Mouse (Mus musculus) liver, embryonic 13.5 days (tissue): ENCODE measurements around the gene Fmnl2. TPM values are rescaled to one million over a fixed set of nuclear protein-coding genes. Genes with fewer than 3 reads are reported as not detected.

ENCODE experiments used
- ATAC-seq: fragments of 200-750 bp; cut with Nextera tagmentation; 2 replicates; pipeline ENCODE4 v1.8.0; 2017; ENCODE audit warnings: low read depth, mild to moderate bottlenecking, moderate number of reproducible peaks, moderate library complexity
- DNase-seq: peaks from one replicate; pipeline ENCODE4 v3.0.0; 2022
- H3K27ac ChIP-seq: fragments of 300-500 bp; sonication (generic); 2 replicates; pipeline ENCODE4 v1.5.1; 2015; ENCODE audit warnings: moderate library complexity, mild to moderate bottlenecking, inconsistent platforms
- H3K27me3 ChIP-seq: fragments of 300-500 bp; sonication (generic); 2 replicates; pipeline ENCODE4 v1.6.1; 2015; ENCODE audit warnings: mild to moderate bottlenecking, inconsistent platforms
- H3K36me3 ChIP-seq: fragments of 300-500 bp; sonication (generic); 2 replicates; pipeline ENCODE4 v1.6.1; 2015; ENCODE audit warnings: mild to moderate bottlenecking, inconsistent platforms
- H3K4me1 ChIP-seq: fragments of 300-500 bp; sonication (generic); replicated peaks from 2 replicates; pipeline ENCODE4 v1.6.1; 2015; ENCODE audit warnings: inconsistent platforms
- H3K4me2 ChIP-seq: fragments of 300-500 bp; sonication (generic); 2 replicates; pipeline ENCODE4 v1.6.1; 2015; ENCODE audit warnings: inconsistent platforms, mild to moderate bottlenecking, moderate library complexity
- H3K4me3 ChIP-seq: fragments of 300-500 bp; sonication (generic); replicated peaks from 2 replicates; pipeline ENCODE4 v1.5.1; 2015; ENCODE audit warnings: mild to moderate bottlenecking, inconsistent platforms
- H3K9ac ChIP-seq: fragments of 300-500 bp; sonication (generic); 2 replicates; pipeline ENCODE4 v1.6.1; 2015; ENCODE audit warnings: mild to moderate bottlenecking, inconsistent platforms
- H3K9me3 ChIP-seq: fragments of 300-500 bp; sonication (generic); replicated peaks from 2 replicates; pipeline ENCODE4 v1.6.1; 2016; ENCODE audit warnings: inconsistent platforms
- WGBS: fragments of 180-500 bp; shearing (Covaris S2); methylation state at CpG from one replicate; pipeline ENCODE4 v1.1.7; 2015; ENCODE audit not compliant: insufficient replicate concordance; 5-methylcytosine and 5-hydroxymethylcytosine counted together
- polyA plus RNA-seq: library from polyadenylated mRNA; unstranded; fragments of >200 nt; fragmentation: Nextera tagmentation; extraction: Ambion mirVana; gene quantifications from 2 replicates; pipeline ENCODE4 v1.2.1, GENCODE M21; 2015

Gene Fmnl2
- polyA plus RNA-seq, 1 experiment from 2014 or later, result 0.46 TPM

DNA sequence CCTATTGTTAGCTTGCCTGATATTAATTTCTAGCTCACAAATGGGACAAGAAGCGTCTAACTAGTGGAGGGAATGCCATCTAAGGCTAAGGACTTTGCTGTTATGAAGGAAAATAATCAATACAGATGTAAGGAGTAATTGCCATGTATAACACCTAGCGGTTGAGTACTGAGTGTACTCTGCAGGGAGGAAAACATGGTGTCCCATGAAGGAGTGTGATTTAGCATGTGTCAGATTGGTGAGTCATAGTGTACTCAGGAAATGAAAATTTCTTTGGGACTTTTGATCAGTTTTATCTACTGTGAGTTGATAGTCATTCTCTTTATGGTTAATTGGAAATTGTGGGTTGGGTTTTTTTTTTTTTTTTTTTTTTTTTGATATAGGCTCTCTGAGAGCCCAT is 34.1 kb downstream of the Fmnl2 start:
- Histone ChIP-seq H3K4me2 (no peak overlapping the region), H3K36me3 (no peaks in the 10 kb centered on the region), H3K9me3 (no peaks in the 10 kb centered on the region), H3K4me1 (0 out of 2 replicates have a peak, but pooled peaks cover 6% of the 10 kb centered on the region), H3K4me3 (no peak overlapping the region), H3K9ac (no peak overlapping the region), H3K27ac (no peak overlapping the region), H3K27me3 (no peaks in the 10 kb centered on the region)
- WGBS, result 69% methylated on average over 2 of the region's 2 CpGs
- DNase-seq, result no peak
- ATAC-seq, result no peak

DNA sequence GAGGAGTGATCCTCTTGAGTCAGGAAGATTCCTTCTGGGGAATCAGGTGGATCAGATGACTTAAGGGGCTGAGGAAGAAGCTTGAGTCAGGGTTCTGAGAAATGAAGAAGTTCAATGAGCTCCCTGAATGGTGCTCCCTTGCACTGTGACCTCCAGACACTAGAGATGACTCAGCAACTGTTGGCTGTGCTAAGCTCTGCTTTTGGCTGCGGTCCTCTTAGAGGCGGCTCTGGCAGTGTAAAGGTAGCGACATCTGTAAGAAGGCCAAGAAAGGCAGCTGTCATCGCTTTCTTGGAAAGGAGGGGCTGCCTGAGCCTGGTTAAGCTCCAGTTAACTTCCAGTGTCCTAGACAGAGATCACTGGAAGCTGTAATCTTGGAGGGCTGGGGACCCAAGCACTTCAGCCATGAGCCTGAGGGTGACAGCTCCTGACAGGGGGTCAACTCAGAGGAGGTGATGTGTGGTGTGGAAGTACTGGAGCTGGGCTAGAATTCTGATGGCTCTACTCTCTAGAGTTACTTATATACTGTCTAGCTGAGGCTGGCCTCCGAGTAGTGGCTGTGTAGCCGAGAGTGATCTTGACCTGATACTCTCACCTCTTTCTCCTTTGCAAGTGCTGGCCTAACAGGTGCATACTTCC is 37.4 kb downstream of the Fmnl2 start:
- Histone ChIP-seq H3K27ac (no peak overlapping the region), H3K4me1 (0 out of 2 replicates have a peak, but pooled peaks cover 6% of the 10 kb centered on the region), H3K9ac (no peak overlapping the region), H3K27me3 (no peaks in the 10 kb centered on the region), H3K4me3 (no peak overlapping the region), H3K4me2 (no peak overlapping the region), H3K9me3 (no peaks in the 10 kb centered on the region), H3K36me3 (no peaks in the 10 kb centered on the region)
- no peak for ATAC-seq
- 44% methylated on average over 6 of the region's 6 CpGs for WGBS
- no peak for DNase-seq

DNA sequence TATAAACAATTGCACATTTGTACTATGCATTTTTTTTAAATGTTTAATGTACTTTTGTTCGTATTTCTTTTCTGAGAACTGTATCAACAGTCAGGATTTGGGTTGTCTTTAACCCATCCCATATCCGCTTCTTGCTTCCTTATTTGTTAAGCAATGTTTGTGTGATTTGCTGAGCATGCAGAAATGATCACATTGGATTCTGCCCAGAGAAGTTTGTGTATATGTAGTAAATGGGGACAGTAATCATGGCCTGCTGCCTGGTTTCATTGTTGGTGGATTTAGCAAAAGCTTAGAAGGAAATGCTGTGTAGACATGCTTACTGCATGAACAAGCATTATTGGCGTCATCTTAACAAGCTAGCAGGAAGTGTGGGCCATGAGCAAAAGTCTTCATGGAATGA is 39.3 kb downstream of the Fmnl2 start:
- no peaks in the 10 kb centered on the region for H3K9me3 ChIP-seq
- no peak overlapping the region for H3K4me2 ChIP-seq
- no peak for ATAC-seq
- H3K27me3 ChIP-seq, result no peaks in the 10 kb centered on the region
- no peak overlapping the region for H3K9ac ChIP-seq
- H3K4me1 ChIP-seq, result 0 out of 2 replicates have a peak, but pooled peaks cover 6% of the 10 kb centered on the region
- H3K4me3 ChIP-seq, result no peak overlapping the region
- H3K27ac ChIP-seq, result no peak overlapping the region
- no peak for DNase-seq
- no peaks in the 10 kb centered on the region for H3K36me3 ChIP-seq
- 66% methylated on average over 3 of the region's 3 CpGs for WGBS

DNA sequence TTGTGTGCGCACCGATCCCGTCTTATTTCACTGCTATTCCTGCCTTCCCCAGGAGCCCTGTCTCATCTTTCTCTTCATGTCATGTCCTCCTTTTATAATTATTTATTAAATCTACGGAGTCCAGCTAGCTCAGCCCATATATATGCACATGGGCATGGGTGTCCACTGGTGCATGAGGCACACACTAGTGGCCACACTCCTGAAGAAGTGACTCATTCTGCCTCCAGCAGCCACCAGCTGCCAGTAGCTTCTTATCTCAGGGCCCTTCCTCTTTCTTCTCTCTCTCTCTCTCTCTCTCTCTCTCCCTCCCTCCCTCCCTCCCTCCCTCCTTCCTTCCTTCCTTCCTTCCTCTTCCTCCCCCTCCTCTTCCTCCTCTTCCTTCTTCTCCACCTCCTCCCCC is 43.1 kb downstream of the Fmnl2 start:
- Histone ChIP-seq H3K4me3 (no peak overlapping the region), H3K27me3 (no peaks in the 10 kb centered on the region), H3K9ac (no peak overlapping the region), H3K27ac (no peak overlapping the region), H3K9me3 (no peaks in the 10 kb centered on the region), H3K4me1 (peaks cover 10% of the 10 kb centered on the region; the same call in 1 of the 2 replicates), H3K4me2 (no peak overlapping the region), H3K36me3 (no peaks in the 10 kb centered on the region)
- ATAC-seq, result no peak
- no peak for DNase-seq
- 84% methylated on average over 4 of the region's 4 CpGs for WGBS

DNA sequence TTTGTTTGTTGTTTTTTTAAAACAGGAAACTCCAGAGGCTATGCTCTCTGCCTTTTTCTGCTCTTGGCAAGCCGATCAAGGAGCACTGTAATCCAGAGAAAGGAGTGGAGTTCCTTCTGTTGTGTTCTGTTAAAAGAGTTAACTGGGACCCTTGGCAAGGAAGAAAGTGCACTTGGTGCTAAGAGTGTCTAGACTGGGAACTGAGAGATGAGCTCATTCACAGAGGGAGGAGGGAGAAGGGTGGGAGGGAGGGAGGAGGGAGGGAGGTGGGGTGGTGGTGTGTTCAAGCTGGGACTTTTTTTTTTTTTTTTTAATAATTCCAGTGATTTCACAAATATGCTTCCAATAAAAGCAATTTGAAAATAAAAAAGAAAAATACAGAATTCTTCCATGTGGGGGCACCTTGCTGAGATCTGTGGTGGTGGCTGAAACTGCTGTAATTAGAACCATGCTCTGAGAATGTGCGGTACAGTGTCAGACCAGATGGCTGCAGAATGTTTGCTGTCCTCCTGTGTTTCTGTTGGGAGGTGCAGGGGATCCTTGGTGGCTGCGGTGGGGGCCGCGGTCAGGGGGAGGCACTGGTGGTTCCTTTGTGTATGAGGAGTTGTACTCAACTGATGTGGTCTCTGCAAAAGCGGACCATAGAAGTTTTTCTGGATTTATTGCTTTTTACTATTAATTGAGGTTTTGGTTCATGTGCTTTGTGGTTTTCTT is 43.8 kb downstream of the Fmnl2 start:
- WGBS, result 80% methylated on average over 6 of the region's 6 CpGs
- Histone ChIP-seq H3K27ac (no peak overlapping the region), H3K9ac (no peak overlapping the region), H3K9me3 (no peaks in the 10 kb centered on the region), H3K27me3 (no peaks in the 10 kb centered on the region), H3K4me1 (peaks cover 12% of the 10 kb centered on the region), H3K36me3 (no peaks in the 10 kb centered on the region), H3K4me2 (no peak overlapping the region), H3K4me3 (no peak overlapping the region)
- DNase-seq (no peak), ATAC-seq (no peak)

DNA sequence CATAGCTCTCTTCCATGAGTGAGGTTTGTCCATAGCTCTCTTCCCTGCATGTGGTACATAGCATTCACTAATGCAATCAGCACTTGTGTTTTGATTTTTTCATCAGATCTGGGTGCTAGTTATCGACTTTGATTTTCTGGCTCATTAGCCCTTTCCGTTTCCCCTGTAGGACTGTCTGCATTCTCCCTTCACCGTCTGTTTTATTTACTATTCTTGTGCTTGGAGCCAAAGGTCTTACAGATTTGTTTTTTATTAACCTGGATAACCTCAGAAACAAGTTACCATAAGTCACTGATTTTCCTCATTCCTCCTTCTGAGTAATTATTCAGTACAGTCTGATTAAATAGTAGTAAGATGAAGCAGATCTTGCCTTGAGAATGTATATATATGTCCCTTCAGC is 44.8 kb downstream of the Fmnl2 start:
- Histone ChIP-seq H3K4me2 (no peak overlapping the region), H3K36me3 (no peaks in the 10 kb centered on the region), H3K9ac (no peak overlapping the region), H3K4me1 (peaks cover 17% of the 10 kb centered on the region), H3K27ac (no peak overlapping the region), H3K27me3 (no peaks in the 10 kb centered on the region), H3K4me3 (no peak overlapping the region), H3K9me3 (no peaks in the 10 kb centered on the region)
- no peak for DNase-seq
- ATAC-seq, result no peak
- 70% methylated on average over 3 of the region's 3 CpGs for WGBS

DNA sequence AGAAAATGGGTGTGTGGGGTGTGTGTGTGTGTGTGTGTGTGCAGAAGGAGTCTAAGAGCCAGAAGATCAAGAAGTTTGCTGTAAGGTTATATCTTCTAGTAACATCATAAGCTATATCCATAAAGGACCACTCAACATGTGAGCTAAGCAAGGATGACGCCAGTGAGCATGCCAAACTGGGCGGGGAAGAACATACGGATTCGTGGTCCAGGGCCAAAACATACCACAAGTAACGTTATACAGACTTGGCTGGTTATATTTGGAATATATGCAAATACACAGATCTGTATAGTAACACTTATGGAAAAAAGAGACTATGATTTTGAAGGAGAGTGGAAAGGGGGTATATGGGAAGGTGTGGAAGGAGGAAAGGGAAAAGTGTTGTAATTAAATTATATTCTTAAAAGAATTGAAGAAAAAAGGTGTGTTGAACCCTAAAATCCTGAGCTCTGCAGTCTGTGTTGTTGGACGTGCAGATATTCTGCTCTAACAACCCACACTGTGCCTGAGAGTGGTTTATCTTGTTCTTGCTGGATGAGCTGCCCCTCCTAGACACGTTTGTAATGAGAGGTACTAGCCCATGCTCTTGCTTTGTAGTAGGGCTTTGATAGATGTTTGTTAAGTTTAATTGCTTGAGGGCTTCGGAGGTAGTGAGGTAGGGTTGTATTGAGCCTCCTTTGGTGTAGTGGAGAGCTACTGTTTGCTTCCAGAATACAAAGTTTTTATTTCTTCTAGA is 45.7 kb downstream of the Fmnl2 start:
- no peak overlapping the region for H3K4me2 ChIP-seq
- DNase-seq (no peak), ATAC-seq (peak; percentile 54; the same call in 1 of the 2 replicates)
- H3K27me3 ChIP-seq, result no peaks in the 10 kb centered on the region
- no peaks in the 10 kb centered on the region for H3K36me3 ChIP-seq
- peaks cover 17% of the 10 kb centered on the region for H3K4me1 ChIP-seq
- H3K4me3 ChIP-seq, result no peak overlapping the region
- 46% methylated on average over 8 of the region's 8 CpGs for WGBS
- no peaks in the 10 kb centered on the region for H3K9me3 ChIP-seq
- H3K9ac ChIP-seq, result no peak overlapping the region
- no peak overlapping the region for H3K27ac ChIP-seq

DNA sequence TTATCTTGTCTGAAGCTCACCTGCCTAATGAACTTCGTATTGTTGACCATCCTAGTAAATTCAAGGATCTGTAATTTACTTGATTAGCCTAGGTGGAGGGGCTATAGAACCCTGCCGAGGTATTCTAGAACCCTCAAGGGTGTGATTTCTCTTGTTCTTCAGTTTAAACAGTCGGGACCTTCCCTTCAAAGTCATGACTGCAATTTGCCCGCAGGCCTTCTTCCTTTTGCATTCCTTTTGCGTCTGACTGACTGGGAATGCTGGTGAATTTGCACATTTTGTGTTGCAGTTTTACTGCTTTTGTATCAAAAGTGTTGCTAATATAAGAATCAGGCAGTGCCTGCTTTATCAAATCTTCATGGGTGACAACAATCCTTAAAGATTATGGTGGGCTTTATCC is 46.9 kb downstream of the Fmnl2 start:
- no peaks in the 10 kb centered on the region for H3K36me3 ChIP-seq
- H3K4me3 ChIP-seq, result no peak overlapping the region
- no peak overlapping the region for H3K4me2 ChIP-seq
- peaks cover 17% of the 10 kb centered on the region for H3K4me1 ChIP-seq
- H3K27ac ChIP-seq, result no peak overlapping the region
- DNase-seq (no peak), ATAC-seq (no peak)
- H3K9ac ChIP-seq, result no peak overlapping the region
- H3K9me3 ChIP-seq, result no peaks in the 10 kb centered on the region
- WGBS, result 62% methylated on average over 5 of the region's 5 CpGs
- H3K27me3 ChIP-seq, result no peaks in the 10 kb centered on the region

DNA sequence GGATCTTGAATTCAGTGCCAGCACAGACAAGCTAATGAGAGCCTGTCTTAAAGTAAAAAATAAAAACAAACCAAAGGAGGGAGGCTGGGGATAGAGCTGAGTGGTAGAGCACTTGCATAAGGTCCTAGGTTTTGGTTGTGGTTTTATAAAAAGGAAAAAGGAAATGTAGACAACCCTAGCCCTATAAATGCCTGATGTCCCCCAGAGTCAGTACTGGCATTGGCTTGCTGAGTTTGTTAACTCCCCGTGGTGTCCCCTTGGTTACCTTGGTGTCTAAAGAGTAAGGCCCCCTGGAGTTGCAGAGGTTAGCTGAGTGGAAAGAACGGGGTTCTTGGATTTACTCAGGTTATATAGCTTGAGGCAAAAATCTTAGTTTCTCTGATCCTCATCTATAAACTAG is 55.7 kb downstream of the Fmnl2 start:
- 25% methylated on average over 2 of the region's 2 CpGs for WGBS
- no peak for ATAC-seq

DNA sequence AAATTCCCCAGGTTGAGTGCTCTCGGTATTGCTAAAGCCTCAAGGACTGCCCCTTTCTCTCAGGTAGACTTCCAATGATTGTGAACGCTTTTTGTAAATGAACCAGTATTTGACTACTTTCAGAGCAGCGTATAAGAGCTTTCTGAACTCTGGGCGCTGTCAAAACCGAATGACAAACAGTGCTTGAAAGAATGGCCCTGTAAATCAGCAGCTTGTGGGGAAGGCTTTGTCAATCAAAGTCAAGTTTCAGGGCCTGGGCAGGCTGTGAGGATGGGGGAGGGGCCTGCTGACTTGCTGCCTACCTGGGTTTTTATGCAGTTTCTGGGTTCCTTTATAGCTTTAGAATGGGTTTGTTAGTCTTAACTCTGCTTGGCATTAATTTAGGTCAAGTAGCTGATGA is 56.1 kb downstream of the Fmnl2 start:
- 0 out of 2 replicates have a peak, but pooled peaks cover 3% of the 10 kb centered on the region for H3K4me1 ChIP-seq
- H3K27ac ChIP-seq, result no peak overlapping the region
- no peak overlapping the region for H3K4me2 ChIP-seq
- H3K4me3 ChIP-seq, result no peak overlapping the region
- H3K9me3 ChIP-seq, result no peaks in the 10 kb centered on the region
- ATAC-seq (no peak), DNase-seq (no peak)
- H3K9ac ChIP-seq, result no peak overlapping the region
- WGBS, result 21% methylated on average over 5 of the region's 5 CpGs
- H3K36me3 ChIP-seq, result no peaks in the 10 kb centered on the region
- H3K27me3 ChIP-seq, result no peaks in the 10 kb centered on the region

More for the DNA sequence above, 55.7 kb downstream of the Fmnl2 start:
- Histone ChIP-seq H3K36me3 (no peaks in the 10 kb centered on the region), H3K27ac (no peak overlapping the region), H3K9ac (no peak overlapping the region), H3K27me3 (no peaks in the 10 kb centered on the region), H3K4me1 (0 out of 2 replicates have a peak, but pooled peaks cover 3% of the 10 kb centered on the region), H3K4me3 (no peak overlapping the region), H3K9me3 (no peaks in the 10 kb centered on the region), H3K4me2 (no peak overlapping the region)
- no peak for DNase-seq

DNA sequence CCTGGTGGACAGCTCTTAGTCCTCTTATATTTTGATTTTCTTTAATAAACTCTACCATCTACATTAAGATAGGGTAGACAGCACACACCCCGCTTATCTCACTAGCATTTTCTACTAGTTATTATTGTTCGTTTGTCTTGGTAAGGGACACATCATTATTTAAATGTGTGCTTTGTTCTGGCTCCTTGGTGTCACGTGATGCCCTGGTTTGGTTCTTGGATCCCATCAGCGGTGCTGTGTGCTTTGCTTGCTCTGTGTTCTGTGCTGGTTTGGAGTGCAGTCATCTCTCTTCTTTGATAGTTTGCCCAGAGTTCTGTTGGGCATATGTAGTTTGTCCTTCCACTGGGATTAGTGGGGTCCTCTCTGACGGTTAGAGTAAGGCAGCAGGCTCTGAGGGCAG is 57.9 kb downstream of the Fmnl2 start:
- Histone ChIP-seq H3K4me3 (no peak overlapping the region), H3K4me2 (no peak overlapping the region), H3K36me3 (no peaks in the 10 kb centered on the region), H3K4me1 (0 out of 2 replicates have a peak, but pooled peaks cover 3% of the 10 kb centered on the region), H3K9me3 (no peaks in the 10 kb centered on the region), H3K27ac (no peak overlapping the region), H3K27me3 (no peaks in the 10 kb centered on the region), H3K9ac (no peak overlapping the region)
- ATAC-seq (no peak), DNase-seq (no peak)
- WGBS, result 64% methylated on average over 5 of the region's 5 CpGs
